Mouse (Mus musculus) thymus, adult 2 months (tissue): ENCODE measurements at regions not wholly inside any gene's neighbourhood (a gene's known extent, or its start where the extent isn't known, plus 50 kb on each side); places are given as distances from the start of the nearest gene placed in this dataset.

Experiments
- CTCF ChIP-seq: fragments of 200-500 bp; IDR thresholded peaks from 2 replicates; pipeline ENCODE4 v1.5.1; 2012; ENCODE audit warnings: mild to moderate bottlenecking, control low read depth, low read length, moderate library complexity, borderline replicate concordance; ENCODE audit not compliant: control insufficient read depth, poor library complexity, insufficient read depth; ENCODE audit errors: extremely low read depth
- POLR2A ChIP-seq: fragments of 200-500 bp; IDR thresholded peaks from 2 replicates; pipeline ENCODE4 v1.6.1; 2012; ENCODE audit warnings: mild to moderate bottlenecking, low read length, control low read depth, moderate library complexity; ENCODE audit not compliant: control insufficient read depth, poor library complexity, insufficient read depth; ENCODE audit errors: extremely low read depth

DNA sequence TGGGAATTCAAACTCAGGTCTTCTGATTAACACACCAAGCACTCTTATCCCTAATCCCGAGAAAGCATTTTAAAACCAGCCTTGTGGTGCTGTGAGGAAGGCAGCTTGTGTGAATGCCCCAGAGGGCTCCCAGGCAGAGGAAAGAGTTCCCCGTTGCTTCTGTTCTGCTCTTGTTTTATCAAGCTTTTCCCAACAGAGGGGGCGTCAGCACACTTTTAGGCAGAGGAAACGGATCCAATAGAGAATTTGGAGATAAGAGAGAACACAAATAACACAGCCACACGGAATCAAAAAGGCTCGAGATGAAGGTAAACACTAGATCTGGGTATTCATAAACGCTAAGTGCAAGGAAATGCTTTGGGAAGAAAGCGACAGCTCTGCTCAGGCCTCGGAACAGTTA, 173.2 kb downstream of the Barhl2 start:
- TF ChIP-seq CTCF (no peak), POLR2A (no peak)
